Mouse (Mus musculus): ENCODE measurements at regions not wholly inside any gene's neighbourhood (a gene's known extent, or its start where the extent isn't known, plus 50 kb on each side); places are given as distances from the start of the nearest gene placed in this dataset.

DNA sequence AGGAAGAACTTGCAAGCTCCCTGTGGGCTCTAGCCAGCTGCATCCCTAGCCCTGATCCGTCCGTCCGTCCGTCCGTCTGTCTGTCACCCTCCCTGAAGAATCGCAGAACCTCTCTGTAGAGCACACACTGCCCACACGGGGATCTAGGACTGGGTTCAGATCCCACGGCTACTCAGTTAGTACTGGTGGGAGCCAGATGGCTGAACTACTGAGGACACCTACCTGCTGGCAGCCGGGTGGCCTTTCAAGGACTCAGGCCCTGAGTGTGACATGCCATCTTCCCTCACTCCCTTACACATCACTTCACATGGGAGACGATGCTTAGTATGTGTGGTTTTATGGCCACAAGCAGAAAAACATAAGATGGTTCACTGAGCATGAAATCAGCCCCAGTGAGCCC lies 106.4 kb upstream of the Dyrk2 start (continued):
- TF ChIP-seq USF1 (IDR thresholded peaks at IDR 0.05; ENCODE audit: low read depth, low read length): no peak
- TF ChIP-seq EP300 (IDR thresholded peaks at IDR 0.05; ENCODE audit: low read depth in 1 of 2, low read length in 2 of 2): no peak
- TF ChIP-seq TBP (IDR thresholded peaks at IDR 0.05; ENCODE audit: low read depth, low read length): no peak

DNA sequence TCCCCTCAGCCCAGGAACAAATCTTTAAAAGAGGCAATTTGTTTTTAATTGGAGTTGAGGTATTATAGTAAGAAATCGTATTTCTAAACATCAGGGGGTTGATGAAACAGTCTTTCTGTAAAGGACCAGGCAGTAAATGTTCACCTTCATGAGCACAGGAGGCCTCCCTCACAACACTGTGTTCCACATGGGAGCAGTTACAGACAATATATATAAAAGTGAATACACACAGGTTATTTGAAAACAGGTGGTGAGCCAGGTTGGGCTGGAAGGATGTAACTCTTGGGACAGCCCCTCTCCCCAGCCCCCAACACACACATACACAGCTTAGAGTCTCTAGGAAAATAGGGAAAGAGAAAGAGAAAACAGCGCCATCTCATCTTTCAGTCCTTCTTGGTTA lies 105.8 kb upstream of the Dyrk2 start:
- Histone ChIP-seq H3K27me3 (ENCODE audit: control insufficient read depth in 1 of 2, insufficient read depth in 2 of 2, low read length in 2 of 2) (no peaks in the 10 kb centered on the region), H3K4me3 (ENCODE audit: control insufficient read depth in 1 of 2, insufficient read depth in 1 of 2, low read depth in 2 of 2, low read length in 2 of 2) (no peak overlapping the region), H3K27ac (ENCODE audit: control insufficient read depth, low read depth, low read length) (no peak overlapping the region), H3K79me2 (ENCODE audit: control insufficient read depth, insufficient read depth, low read length, poor library complexity) (no peaks in the 10 kb centered on the region), H3K36me3 (ENCODE audit: control insufficient read depth in 1 of 2, insufficient read depth in 2 of 2, low read length in 2 of 2) (no peaks in the 10 kb centered on the region), H3K9me3 (replicated peaks; ENCODE audit: insufficient read depth, low read length) (no peaks in the 10 kb centered on the region), H3K4me1 (ENCODE audit: control insufficient read depth in 1 of 2, insufficient read depth in 2 of 2, low read length in 2 of 2) (no peaks in the 10 kb centered on the region), H3K9ac (ENCODE audit: control insufficient read depth, low read depth, low read length, poor library complexity, severe bottlenecking) (no peak overlapping the region)
- no peak for DNase-seq (ENCODE audit: low read depth, low spot score)
- TF ChIP-seq KAT2A (conservative IDR thresholded peaks at IDR 0.05; ENCODE audit: low read depth, low read length) (no peak), RCOR1 (IDR thresholded peaks at IDR 0.05; ENCODE audit: low read depth, low read length) (no peak), SMC3 (IDR thresholded peaks at IDR 0.05; ENCODE audit: low read depth, low read length) (no peak), CHD2 (IDR thresholded peaks at IDR 0.05; ENCODE audit: low read length) (no peak), MXI1 (IDR thresholded peaks at IDR 0.05; ENCODE audit: low read depth, low read length) (no peak), TAL1 (IDR thresholded peaks at IDR 0.05; ENCODE audit: low read length) (no peak), ELF1 (IDR thresholded peaks at IDR 0.05; ENCODE audit: low read depth, low read length) (no peak)

DNA sequence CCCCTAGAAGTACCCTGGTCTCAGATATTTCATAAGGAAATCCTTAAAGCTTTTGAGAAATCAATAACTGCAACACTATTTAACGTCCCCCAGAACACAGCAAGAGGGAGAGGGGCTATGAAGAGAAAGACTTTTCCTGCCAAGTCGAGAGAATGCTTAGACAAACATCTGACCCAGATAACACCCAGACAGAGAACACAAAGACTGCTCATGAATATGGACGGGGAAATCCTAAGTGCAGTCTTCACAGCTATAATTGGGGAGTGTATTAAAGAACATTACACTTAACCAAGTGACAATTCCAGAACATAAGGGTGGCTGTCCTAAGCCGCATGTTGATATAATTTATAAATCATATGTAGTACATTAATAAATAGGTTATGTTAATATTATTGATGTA lies 103.3 kb upstream of the Dyrk2 start:
- DNase-seq (ENCODE audit: low read depth, low spot score): no peak
- TF ChIP-seq TBP (IDR thresholded peaks at IDR 0.05; ENCODE audit: low read depth, low read length): no peak
- no peak for TF ChIP-seq ZC3H11A (IDR thresholded peaks at IDR 0.05; ENCODE audit: low read depth, low read length)
- no peak for TF ChIP-seq MXI1 (IDR thresholded peaks at IDR 0.05; ENCODE audit: low read depth, low read length)
- no peak for TF ChIP-seq MAZ (IDR thresholded peaks at IDR 0.05; ENCODE audit: low read depth, low read length)
- TF ChIP-seq RAD21 (IDR thresholded peaks at IDR 0.05; ENCODE audit: low read depth, low read length): no peak
- no peak for TF ChIP-seq CHD1 (IDR thresholded peaks at IDR 0.05; ENCODE audit: low read depth, low read length)
- TF ChIP-seq NELFE (IDR thresholded peaks at IDR 0.05; ENCODE audit: low read depth, low read length): no peak
- TF ChIP-seq SMC3 (IDR thresholded peaks at IDR 0.05; ENCODE audit: low read depth, low read length): no peak
- no peak for TF ChIP-seq NRF1 (IDR thresholded peaks at IDR 0.05; ENCODE audit: insufficient read depth, low read depth, low read length, poor library complexity, severe bottlenecking)
- no peak for TF ChIP-seq GABPA (IDR thresholded peaks at IDR 0.05; ENCODE audit: low read depth, low read length)
- TF ChIP-seq HCFC1 (IDR thresholded peaks at IDR 0.05; ENCODE audit: low read depth, low read length): no peak
- no peak for TF ChIP-seq ETS1 (IDR thresholded peaks at IDR 0.05; ENCODE audit: low read depth, low read length)
- TF ChIP-seq BHLHE40 (IDR thresholded peaks at IDR 0.05; ENCODE audit: borderline replicate concordance, low read depth, low read length): no peak
- no peak for TF ChIP-seq CHD2 (IDR thresholded peaks at IDR 0.05; ENCODE audit: low read length)
- TF ChIP-seq EP300 (IDR thresholded peaks at IDR 0.05; ENCODE audit: low read depth in 1 of 2, low read length in 2 of 2): no peak
- TF ChIP-seq E2F4 (IDR thresholded peaks at IDR 0.05; ENCODE audit: borderline replicate concordance, low read depth, low read length): no peak
- no peak for TF ChIP-seq MYB (IDR thresholded peaks at IDR 0.05; ENCODE audit: low read depth, low read length)
- TF ChIP-seq ELF1 (IDR thresholded peaks at IDR 0.05; ENCODE audit: low read depth, low read length): no peak
- no peak for TF ChIP-seq USF1 (IDR thresholded peaks at IDR 0.05; ENCODE audit: low read depth, low read length)
- Histone ChIP-seq H3K9ac (ENCODE audit: control insufficient read depth, low read depth, low read length, poor library complexity, severe bottlenecking) (no peak overlapping the region), H3K36me3 (ENCODE audit: control insufficient read depth in 1 of 2, insufficient read depth in 2 of 2, low read length in 2 of 2) (no peaks in the 10 kb centered on the region), H3K4me3 (ENCODE audit: control insufficient read depth in 1 of 2, insufficient read depth in 1 of 2, low read depth in 2 of 2, low read length in 2 of 2) (no peak overlapping the region), H3K4me1 (ENCODE audit: control insufficient read depth in 1 of 2, insufficient read depth in 2 of 2, low read length in 2 of 2) (no peaks in the 10 kb centered on the region), H3K9me3 (replicated peaks; ENCODE audit: insufficient read depth, low read length) (no peaks in the 10 kb centered on the region), H3K79me2 (ENCODE audit: control insufficient read depth, insufficient read depth, low read length, poor library complexity) (no peaks in the 10 kb centered on the region), H3K27me3 (ENCODE audit: control insufficient read depth in 1 of 2, insufficient read depth in 2 of 2, low read length in 2 of 2) (no peaks in the 10 kb centered on the region), H3K27ac (ENCODE audit: control insufficient read depth, low read depth, low read length) (no peak overlapping the region)
